Mouse (Mus musculus): ENCODE measurements around the gene Gpr4.

Gpr4 gene

GRCm38 (mm10) chr7:19267051-19267450 lies 54.7 kb downstream of the Gpr4 start:
- no peak for DNase-seq

GRCm38 (mm10) chr7:19268993-19269681 lies 56.8 kb downstream of the Gpr4 start:
- peak; percentile 27 to 51 for DNase-seq

- DNase-seq = peak; percentile 81 to 89
These were observed 57.5 kb downstream of the Gpr4 start for GRCm38 (mm10) chr7:19269721-19270441.

GRCm38 (mm10) chr7:19270509-19271237 lies 58.3 kb downstream of the Gpr4 start:
- peak; percentile 41 to 43 for DNase-seq

GRCm38 (mm10) chr7:19271238-19272172 lies 59.2 kb downstream of the Gpr4 start, which contains the start of gene Vasp:
Vasp (minus strand) TSS chr7:19271817.
- peak; percentile 86 to 91 for DNase-seq

- DNase-seq = peak; percentile 84 to 89
These were observed 59.9 kb downstream of the Gpr4 start for GRCm38 (mm10) chr7:19272173-19272764.
